ENCODE assay signal across 9 mouse cellular contexts in the genomic region with DNA sequence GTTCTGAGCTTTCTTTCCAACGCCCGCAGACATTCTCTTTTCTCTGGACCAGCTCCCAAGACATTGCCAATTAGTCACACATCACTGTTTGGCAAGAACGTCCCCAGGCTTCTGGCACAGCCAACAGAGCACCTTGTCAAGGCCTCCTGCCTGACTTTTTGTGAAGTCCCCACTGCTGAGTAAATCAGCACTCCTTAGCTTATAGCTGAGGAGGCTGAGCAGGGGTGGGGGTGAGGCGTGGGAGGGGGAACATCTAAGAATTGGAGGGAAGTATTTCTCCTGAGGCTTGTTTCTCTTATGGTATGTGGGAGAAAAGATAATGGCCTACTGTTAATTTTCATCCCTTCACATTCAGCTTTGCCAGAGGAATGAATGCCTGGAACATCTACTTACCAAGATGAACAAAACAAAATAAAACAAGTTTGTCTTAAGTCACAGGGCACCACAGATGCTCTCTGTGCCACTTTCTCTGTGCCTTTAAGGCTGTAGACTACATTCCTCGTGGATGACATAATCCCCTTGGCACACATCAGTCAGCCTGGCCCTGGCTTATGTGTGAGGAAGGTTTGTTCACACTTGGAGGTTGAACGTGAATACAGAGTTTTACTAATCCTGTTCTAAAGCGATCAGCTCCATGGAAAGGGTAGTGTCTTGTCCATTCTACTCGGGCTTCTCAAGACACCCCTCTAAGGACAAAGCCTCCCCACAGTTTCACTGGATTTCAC.
DNase-seq lines count a peak whose midpoint lies in the region; ATAC-seq and TF ChIP-seq lines count a peak whose summit lies in the region.
"Had no signal": no experiment of that assay in that cellular context is flagged by ENCODE, and none has a peak within 500 bp of the region (broad histone marks: within the 10 kb centered on the region; RNA-seq: fewer than 3 reads in every experiment).

No protein-coding gene starts in this region.

- no peaks in the 10 kb centered on the region for H3K9me3 ChIP-seq in hindbrain, postnatal 0 days (ENCODE audit: low read length)
- no peaks in the 10 kb centered on the region for H3K9me3 ChIP-seq in midbrain, embryonic 14.5 days (ENCODE audit: control insufficient read depth, low read length)

- H3K4me3 ChIP-seq in liver, adult 2 months (ENCODE audit: insufficient read depth, low read depth, low read length): no peak overlapping the region
- no peak overlapping the region for H3K4me3 ChIP-seq in hindbrain, postnatal 0 days (ENCODE audit: low read length)
- H3K4me3 ChIP-seq in midbrain, embryonic 14.5 days (replicated peaks; ENCODE audit: low read depth, low read length): no peak overlapping the region
- H3K4me3 ChIP-seq: left cerebral cortex, adult 2 months had no signal

- no peak for TF ChIP-seq POLR2A in liver, adult 2 months (IDR thresholded peaks at IDR 0.05; ENCODE audit: extremely low read depth, insufficient read depth, low read length)

- TF ChIP-seq CTCF in liver, adult 2 months (IDR thresholded peaks at IDR 0.05; ENCODE audit: low read depth, low read length): no peak
- no peak for TF ChIP-seq CTCF in hindbrain, postnatal 0 days (IDR thresholded peaks at IDR 0.05; ENCODE audit: low read depth)

- H3K9ac ChIP-seq in liver, adult 2 months (ENCODE audit: low read depth, low read length): no peak overlapping the region
- no peak overlapping the region for H3K9ac ChIP-seq in hindbrain, postnatal 0 days (replicated peaks; ENCODE audit: low read length)
- H3K9ac ChIP-seq in midbrain, embryonic 14.5 days (replicated peaks; ENCODE audit: low read length): no peak overlapping the region

- 36% methylated on average over 8 of the region's 8 CpGs for WGBS in liver, adult 2 months
- WGBS in hindbrain, postnatal 0 days: 27% methylated on average over 8 of the region's 8 CpGs
- 41% methylated on average over 8 of the region's 8 CpGs for WGBS in midbrain, embryonic 14.5 days

- peak; percentile 76 for ATAC-seq in hindbrain, postnatal 0 days
- no peak for ATAC-seq in midbrain, embryonic 14.5 days (ENCODE audit: low FRiP score, low TSS enrichment)

- no peak overlapping the region for H3K4me2 ChIP-seq in hindbrain, postnatal 0 days (ENCODE audit: low read depth, low read length)
- no peak overlapping the region for H3K4me2 ChIP-seq in midbrain, embryonic 14.5 days (ENCODE audit: low read length)

- no peaks in the 10 kb centered on the region for H3K36me3 ChIP-seq in liver, adult 2 months (ENCODE audit: control insufficient read depth, insufficient read depth, low read length)
- no peaks in the 10 kb centered on the region for H3K36me3 ChIP-seq in hindbrain, postnatal 0 days (ENCODE audit: insufficient read depth, low read length)
- H3K36me3 ChIP-seq in midbrain, embryonic 14.5 days (ENCODE audit: control insufficient read depth, insufficient read depth, low read length): no peaks in the 10 kb centered on the region

- DNase-seq in liver, adult 2 months (ENCODE audit: extremely low read depth, low read depth, low spot score): peak; percentile 79
- DNase-seq in liver: no peak
- DNase-seq in cerebellum, postnatal 25 days: peak; percentile 37 to 53
- peak; percentile 42 for DNase-seq in hindbrain, postnatal 0 days (ENCODE audit: low spot score)
- DNase-seq in midbrain, embryonic 14.5 days: peak; percentile 31
- DNase-seq in urinary bladder, postnatal 14 days (ENCODE audit: low spot score): no peak
- DNase-seq in yolk sac, embryonic 10.5 days (ENCODE audit: low spot score): no peak
- no peak for DNase-seq in layer of hippocampus, adult 9-10 months (ENCODE audit: low spot score)

- no peaks in the 10 kb centered on the region for H3K27me3 ChIP-seq in liver, adult 2 months (ENCODE audit: control insufficient read depth, insufficient read depth, low read length)
- no peaks in the 10 kb centered on the region for H3K27me3 ChIP-seq in hindbrain, postnatal 0 days (ENCODE audit: insufficient read depth, low read length)
- H3K27me3 ChIP-seq in midbrain, embryonic 14.5 days (ENCODE audit: control insufficient read depth, insufficient read depth, low read length): no peaks in the 10 kb centered on the region

- H3K4me1 ChIP-seq in liver, adult 2 months (ENCODE audit: control insufficient read depth, insufficient read depth, low read length): peaks cover 11% of the 10 kb centered on the region
- no peaks in the 10 kb centered on the region for H3K4me1 ChIP-seq in hindbrain, postnatal 0 days (ENCODE audit: insufficient read depth, low read length)
- H3K4me1 ChIP-seq in midbrain, embryonic 14.5 days (ENCODE audit: control insufficient read depth, insufficient read depth, low read length): 0 out of 2 replicates have a peak, but pooled peaks cover 3% of the 10 kb centered on the region

- no peak overlapping the region for H3K27ac ChIP-seq in liver, adult 2 months (replicated peaks; ENCODE audit: insufficient read depth, low read depth, low read length)
- no peak overlapping the region for H3K27ac ChIP-seq in hindbrain, postnatal 0 days
- no peak overlapping the region for H3K27ac ChIP-seq in midbrain, embryonic 14.5 days (replicated peaks; ENCODE audit: low read depth, low read length)
- H3K27ac ChIP-seq: left cerebral cortex, adult 2 months had no signal

- H3K79me2 ChIP-seq in liver, adult 2 months (ENCODE audit: control insufficient read depth, insufficient read depth, low read length): peaks cover 3% of the 10 kb centered on the region; the same call in 1 of the 2 replicates

Comparison
In these comparisons a context has a peak if more than half of its experiments do, and no peak if none do; other contexts are left out.
1. DNase-seq: peak in liver, adult 2 months (single experiment), cerebellum, postnatal 25 days (2 of 2), hindbrain, postnatal 0 days (single experiment) and midbrain, embryonic 14.5 days (single experiment); none in liver (single experiment), urinary bladder, postnatal 14 days (single experiment), yolk sac, embryonic 10.5 days (single experiment) and layer of hippocampus, adult 9-10 months (single experiment).